In the genomic region with DNA sequence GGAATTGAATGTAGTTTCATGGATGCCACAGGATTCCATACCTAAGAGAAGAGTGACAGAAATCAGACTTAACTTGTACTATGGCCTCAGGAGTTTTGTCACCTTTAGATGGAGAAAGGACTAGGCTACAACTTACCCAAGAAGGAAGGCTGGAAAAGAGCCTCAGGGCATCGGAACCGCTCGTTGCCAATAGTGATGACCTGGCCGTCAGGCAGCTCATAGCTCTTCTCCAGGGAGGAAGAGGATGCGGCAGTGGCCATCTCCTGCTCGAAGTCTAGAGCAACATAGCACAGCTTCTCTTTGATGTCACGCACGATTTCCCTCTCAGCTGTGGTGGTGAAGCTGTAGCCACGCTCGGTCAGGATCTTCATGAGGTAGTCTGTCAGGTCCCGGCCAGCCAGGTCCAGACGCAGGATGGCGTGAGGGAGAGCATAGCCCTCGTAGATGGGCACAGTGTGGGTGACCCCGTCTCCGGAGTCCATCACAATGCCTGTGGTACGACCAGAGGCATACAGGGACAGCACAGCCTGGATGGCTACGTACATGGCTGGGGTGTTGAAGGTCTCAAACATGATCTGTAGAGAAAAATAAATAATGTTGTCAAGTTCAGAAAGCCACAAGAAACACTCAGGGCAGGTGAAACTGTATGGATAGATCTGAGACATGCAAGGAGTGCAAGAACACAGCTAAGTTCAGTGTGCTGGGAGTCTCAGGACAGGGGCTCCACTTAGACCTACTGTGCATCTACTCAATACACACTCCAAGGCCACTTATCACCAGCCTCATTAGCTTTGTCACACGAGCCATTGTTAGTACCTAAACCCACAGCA, we compare ENCODE assay signal across 8 mouse cellular contexts. TPM values are rescaled to one million over a fixed set of nuclear protein-coding genes. Genes with fewer than 3 reads are reported as not detected.
DNase-seq lines count a peak whose midpoint lies in the region; ATAC-seq lines count a peak whose summit lies in the region.

No protein-coding gene starts in this region.

- peak; percentile 18 for DNase-seq in 416B (ENCODE audit: low read depth)
- DNase-seq in forebrain, embryonic 11.5 days (ENCODE audit: low spot score), result no peak
- DNase-seq in limb, embryonic 11.5 days (ENCODE audit: low spot score), result no peak
- no peak for DNase-seq in spleen, postnatal 4 days (ENCODE audit: low spot score in 2 of 2)
- no peak for DNase-seq in adrenal gland, adult 18-20 months (ENCODE audit: low spot score in 2 of 2)

- peak overlapping the region; percentile 74 for H3K4me3 ChIP-seq in erythroblast, embryonic 14.5 days (replicated peaks)
- peak overlapping the region; percentile 100 for H3K4me3 ChIP-seq in forebrain, embryonic 11.5 days (ENCODE audit: low read depth, low read length)
- H3K4me3 ChIP-seq in limb, embryonic 11.5 days (ENCODE audit: low read depth, low read length), result peak overlapping the region; percentile 100
- peak overlapping the region; percentile 100 for H3K4me3 ChIP-seq in stomach, embryonic 14.5 days (ENCODE audit: low read depth, low read length)

- no peaks in the 10 kb centered on the region; the same call in 1 of the 2 replicates for H3K9me3 ChIP-seq in erythroblast, embryonic 14.5 days (ENCODE audit: control insufficient read depth, low read length)
- H3K9me3 ChIP-seq in forebrain, embryonic 11.5 days (ENCODE audit: control insufficient read depth, low read length), result no peaks in the 10 kb centered on the region
- H3K9me3 ChIP-seq in limb, embryonic 11.5 days (ENCODE audit: control insufficient read depth, low read length), result no peaks in the 10 kb centered on the region
- no peaks in the 10 kb centered on the region for H3K9me3 ChIP-seq in stomach, embryonic 14.5 days (ENCODE audit: control insufficient read depth, low read depth, low read length)

- peak overlapping the region; percentile 74 for H3K4me2 ChIP-seq in forebrain, embryonic 11.5 days (ENCODE audit: low read depth, low read length, severe bottlenecking)
- peak overlapping the region; percentile 84 for H3K4me2 ChIP-seq in limb, embryonic 11.5 days (ENCODE audit: low read depth, severe bottlenecking)
- peak overlapping the region; percentile 72 for H3K4me2 ChIP-seq in stomach, embryonic 14.5 days (replicated peaks; ENCODE audit: low read depth, low read length)

- 87% methylated on average over 19 of the region's 19 CpGs for WGBS in forebrain, embryonic 11.5 days
- 86% methylated on average over 19 of the region's 19 CpGs for WGBS in limb, embryonic 11.5 days
- WGBS in stomach, embryonic 14.5 days, result 68% methylated on average over 19 of the region's 19 CpGs

- H3K9ac ChIP-seq in forebrain, embryonic 11.5 days (ENCODE audit: low read length), result peak overlapping the region; percentile 100
- H3K9ac ChIP-seq in limb, embryonic 11.5 days (ENCODE audit: low read length), result peak overlapping the region; percentile 100
- H3K9ac ChIP-seq in stomach, embryonic 14.5 days (replicated peaks; ENCODE audit: low read depth, low read length), result peak overlapping the region; percentile 100

- no peaks in the 10 kb centered on the region; the same call in 1 of the 2 replicates for H3K27me3 ChIP-seq in erythroblast, embryonic 14.5 days (ENCODE audit: control insufficient read depth)
- no peaks in the 10 kb centered on the region for H3K27me3 ChIP-seq in forebrain, embryonic 11.5 days (ENCODE audit: control insufficient read depth, insufficient read depth, low read length)
- H3K27me3 ChIP-seq in limb, embryonic 11.5 days (ENCODE audit: control insufficient read depth, insufficient read depth, low read length), result no peaks in the 10 kb centered on the region
- no peaks in the 10 kb centered on the region for H3K27me3 ChIP-seq in stomach, embryonic 14.5 days (ENCODE audit: control insufficient read depth, insufficient read depth, low read length)

- H3K36me3 ChIP-seq in erythroblast, embryonic 14.5 days (ENCODE audit: control insufficient read depth), result peaks cover 64% of the 10 kb centered on the region
- H3K36me3 ChIP-seq in forebrain, embryonic 11.5 days (ENCODE audit: control insufficient read depth, insufficient read depth, low read length), result peaks cover 33% of the 10 kb centered on the region
- H3K36me3 ChIP-seq in limb, embryonic 11.5 days (ENCODE audit: control insufficient read depth, insufficient read depth, low read length), result peaks cover 42% of the 10 kb centered on the region
- H3K36me3 ChIP-seq in stomach, embryonic 14.5 days (ENCODE audit: control insufficient read depth, insufficient read depth, low read length), result peaks cover 52% of the 10 kb centered on the region

- H3K27ac ChIP-seq in forebrain, embryonic 11.5 days (ENCODE audit: low read depth, low read length), result peak overlapping the region; percentile 100; the same call in 1 of the 2 replicates
- peak overlapping the region; percentile 100 for H3K27ac ChIP-seq in limb, embryonic 11.5 days (replicated peaks; ENCODE audit: low read depth, low read length)
- H3K27ac ChIP-seq in stomach, embryonic 14.5 days (ENCODE audit: low read length), result peak overlapping the region; percentile 100

- peaks cover 59% of the 10 kb centered on the region for H3K4me1 ChIP-seq in erythroblast, embryonic 14.5 days (ENCODE audit: control insufficient read depth)
- peaks cover 25% of the 10 kb centered on the region; the same call in 1 of the 2 replicates for H3K4me1 ChIP-seq in forebrain, embryonic 11.5 days (replicated peaks; ENCODE audit: control insufficient read depth, insufficient read depth, low read length)
- peaks cover 26% of the 10 kb centered on the region for H3K4me1 ChIP-seq in limb, embryonic 11.5 days (ENCODE audit: control insufficient read depth, insufficient read depth, low read length)
- H3K4me1 ChIP-seq in stomach, embryonic 14.5 days (ENCODE audit: control insufficient read depth, insufficient read depth, low read length), result peaks cover 35% of the 10 kb centered on the region

- no peak for ATAC-seq in erythroblast, adult 5-6 weeks (replicated peaks; ENCODE audit: low FRiP score, poor library complexity, severe bottlenecking)
- no peak for ATAC-seq in forebrain, embryonic 11.5 days (replicated peaks; ENCODE audit: low FRiP score)
- no peak for ATAC-seq in limb, embryonic 11.5 days (ENCODE audit: insufficient number of reproducible peaks, low FRiP score, low TSS enrichment, low read depth)
- no peak for ATAC-seq in stomach, embryonic 14.5 days (ENCODE audit: insufficient number of reproducible peaks, insufficient read depth, low FRiP score, low read depth)

RNA-seq across cellular contexts. Expression of a gene that starts 2.1 kb away (rescaled TPM):
- polyA plus RNA-seq in erythroblast, embryonic 14.5 days (2012), result 326 and 442 TPM in 2 replicates
- 4,143 and 4,236 TPM in 2 replicates for total RNA-seq in erythroblast, adult 5-6 weeks (2015; ENCODE audit: low replicate concordance)
- 1,451 and 2,396 TPM in 2 replicates for total RNA-seq in erythroblast, adult 5-6 weeks (2017; ENCODE audit: low replicate concordance)
- 13,526 and 13,808 TPM in 2 replicates for polyA plus RNA-seq in forebrain, embryonic 11.5 days (2014; fragmentation: Nextera tagmentation; extraction: Ambion mirVana)
- 16,455 and 16,911 TPM in 2 replicates for polyA plus RNA-seq in limb, embryonic 11.5 days (2014; fragmentation: Nextera tagmentation; extraction: Ambion mirVana)
- 17,142 and 17,567 TPM in 2 replicates for polyA plus RNA-seq in stomach, embryonic 14.5 days (2014; fragmentation: Nextera tagmentation; extraction: Ambion mirVana)
- 1,000 to 10,000 TPM; 2,759 to 3,567 TPM for total RNA-seq in adrenal gland, adult 18-20 months (2021)

RNA-seq across cellular contexts. Expression of a gene that starts 9.2 kb away (rescaled TPM):
- 0.34 and 0.52 TPM in 2 replicates for polyA plus RNA-seq in erythroblast, embryonic 14.5 days (2012)
- total RNA-seq in erythroblast, adult 5-6 weeks (2015; ENCODE audit: low replicate concordance), result 0.84 and 8.3 TPM in 2 replicates
- 0.56 and 1.4 TPM in 2 replicates for total RNA-seq in erythroblast, adult 5-6 weeks (2017; ENCODE audit: low replicate concordance)
- 15.4 and 16.0 TPM in 2 replicates for polyA plus RNA-seq in forebrain, embryonic 11.5 days (2014; fragmentation: Nextera tagmentation; extraction: Ambion mirVana)
- 10.2 and 11.1 TPM in 2 replicates for polyA plus RNA-seq in limb, embryonic 11.5 days (2014; fragmentation: Nextera tagmentation; extraction: Ambion mirVana)
- polyA plus RNA-seq in stomach, embryonic 14.5 days (2014; fragmentation: Nextera tagmentation; extraction: Ambion mirVana), result 9.1 and 10.5 TPM in 2 replicates
- total RNA-seq in adrenal gland, adult 18-20 months (2021), result 1 to 10 TPM; 8.0 to 9.5 TPM

RNA-seq across cellular contexts. Expression of a gene that starts 55.7 kb away (rescaled TPM):
- 0.36 and 0.46 TPM in 2 replicates for polyA plus RNA-seq in erythroblast, embryonic 14.5 days (2012)
- total RNA-seq in erythroblast, adult 5-6 weeks (2015; ENCODE audit: low replicate concordance), result not detected in 2 replicates
- not detected in 2 replicates for total RNA-seq in erythroblast, adult 5-6 weeks (2017; ENCODE audit: low replicate concordance)
- polyA plus RNA-seq in forebrain, embryonic 11.5 days (2014; fragmentation: Nextera tagmentation; extraction: Ambion mirVana), result 680 and 728 TPM in 2 replicates
- 678 and 708 TPM in 2 replicates for polyA plus RNA-seq in limb, embryonic 11.5 days (2014; fragmentation: Nextera tagmentation; extraction: Ambion mirVana)
- polyA plus RNA-seq in stomach, embryonic 14.5 days (2014; fragmentation: Nextera tagmentation; extraction: Ambion mirVana), result 232 and 251 TPM in 2 replicates
- total RNA-seq in adrenal gland, adult 18-20 months (2021), result 10 to 100 TPM; 17.3 to 25.6 TPM

Comparison
In these comparisons a context has a peak if more than half of its experiments do, and no peak if none do; other contexts are left out.
1. RNA of a gene that starts 2.1 kb away (polyA plus RNA-seq): 17,142 to 17,567 TPM in stomach, embryonic 14.5 days, 16,455 to 16,911 TPM in limb, embryonic 11.5 days and 13,526 to 13,808 TPM in forebrain, embryonic 11.5 days; 326 to 442 TPM in erythroblast, embryonic 14.5 days; every median in the first group is over 10 times any median in the second.
2. RNA of a gene that starts 55.7 kb away (polyA plus RNA-seq): 680 to 728 TPM in forebrain, embryonic 11.5 days, 678 to 708 TPM in limb, embryonic 11.5 days and 232 to 251 TPM in stomach, embryonic 14.5 days; 0.36 to 0.46 TPM in erythroblast, embryonic 14.5 days; every median in the first group is over 100 times any median in the second.
3. Peak in every context shown above with its lines, with median percentiles within 50 percentile points of each other: H3K4me3 ChIP-seq, H3K27ac ChIP-seq, H3K4me2 ChIP-seq and H3K9ac ChIP-seq.